Mouse (Mus musculus) heart, postnatal 0 days (tissue): ENCODE measurements around the gene Mb21d2. TPM values are rescaled to one million over a fixed set of nuclear protein-coding genes. Genes with fewer than 3 reads are reported as not detected.
A peak's percentile ranks its signal among the peaks of the same experiment; 100 is the strongest.

Experiments
- ATAC-seq: fragments of 200-750 bp; cut with Nextera tagmentation; 2 replicates; pipeline ENCODE4 v1.8.0; 2017; ENCODE audit warnings: low read depth, moderate number of reproducible peaks, moderate library complexity; ENCODE audit not compliant: insufficient read depth
- DNase-seq: peaks from one replicate; pipeline ENCODE4 v3.0.0-alpha.2; 2016; ENCODE audit warnings: low spot score
- H3K27ac ChIP-seq: fragments of 300-500 bp; sonication (generic); 2 replicates; pipeline ENCODE4 v1.5.1; 2014; ENCODE audit warnings: low read depth, mild to moderate bottlenecking
- H3K27me3 ChIP-seq: fragments of 300-500 bp; sonication (generic); 2 replicates; pipeline ENCODE4 v1.6.1; 2014; ENCODE audit warnings: low read length, mixed read lengths; ENCODE audit not compliant: control insufficient read depth, insufficient read depth
- H3K36me3 ChIP-seq: fragments of 300-500 bp; sonication (generic); replicated peaks from 2 replicates; pipeline ENCODE4 v1.6.1; 2014; ENCODE audit warnings: low read length, mixed read lengths; ENCODE audit not compliant: control insufficient read depth, insufficient read depth
- H3K4me1 ChIP-seq: fragments of 300-500 bp; sonication (generic); 2 replicates; pipeline ENCODE4 v1.6.1; 2014; ENCODE audit warnings: antibody characterized with exemption; ENCODE audit not compliant: control insufficient read depth, insufficient read depth
- H3K4me2 ChIP-seq: fragments of 300-500 bp; sonication (generic); 2 replicates; pipeline ENCODE4 v1.6.1; 2014; ENCODE audit warnings: low read depth, mild to moderate bottlenecking, low read length, moderate library complexity
- H3K4me3 ChIP-seq: fragments of 300-500 bp; sonication (generic); 2 replicates; pipeline ENCODE4 v1.5.1; 2014; ENCODE audit warnings: low read depth, low read length
- H3K9ac ChIP-seq: fragments of 300-500 bp; sonication (generic); replicated peaks from 2 replicates; pipeline ENCODE4 v1.6.1; 2014; ENCODE audit warnings: low read depth, low read length, mixed read lengths
- H3K9me3 ChIP-seq: fragments of 300-500 bp; sonication (generic); replicated peaks from 2 replicates; pipeline ENCODE4 v1.6.1; 2016; ENCODE audit warnings: low read length; ENCODE audit not compliant: control insufficient read depth
- CTCF ChIP-seq: IDR thresholded peaks from 2 replicates; pipeline ENCODE4 v1.5.1; 2016; ENCODE audit warnings: antibody characterized with exemption, control low read depth, low read depth
- EP300 ChIP-seq: IDR thresholded peaks from 2 replicates; pipeline ENCODE4 v1.6.1; 2016; ENCODE audit warnings: antibody characterized with exemption, low read depth
- WGBS: fragments of 180-500 bp; shearing (Covaris S2); extraction: QIAGEN DNeasy Blood & Tissue Kit; methylation state at CpG from one replicate; pipeline ENCODE4 v1.1.7; 2014; 5-methylcytosine and 5-hydroxymethylcytosine counted together
- polyA plus RNA-seq: library from polyadenylated mRNA; unstranded; fragments of >200 nt; fragmentation: Nextera tagmentation; extraction: Ambion mirVana; gene quantifications from 2 replicates; pipeline ENCODE4 v1.2.1, GENCODE M21; 2015
- total RNA-seq: library from RNA; depleted of rRNA; stranded (reverse); fragments of >200 nt; gene quantifications from 2 replicates; pipeline ENCODE4 v1.2.3, GENCODE M21; 2014; ENCODE audit warnings: low replicate concordance; rRNA removed

Mb21d2 gene
- total RNA-seq, result 8.5 and 15.6 TPM in 2 replicates
- polyA plus RNA-seq, result 1.9 and 2.0 TPM in 2 replicates

- whole genome bisulfite sequencing, result under 1% methylated on average over 71 of the region's 73 CpGs
- Histone ChIP-seq H3K4me3 (peak within 1 kb of the TSS; percentile 86), H3K27me3 (no peaks in the 10 kb centered on the region), H3K4me1 (peaks cover 8% of the 10 kb centered on the region), H3K36me3 (no peaks in the 10 kb centered on the region), H3K9ac (peak within 1 kb of the TSS; percentile 84), H3K27ac (peak within 1 kb of the TSS; percentile 88), H3K9me3 (no peaks in the 10 kb centered on the region), H3K4me2 (peak within 1 kb of the TSS; percentile 88)
- no peak for TF ChIP-seq EP300
- TF ChIP-seq CTCF, result no peak
- ATAC-seq (peak; percentile 62), DNase-seq (peak; percentile 28)
Measured at GRCm38 (mm10) chr16:28928815-28929685, at the start of gene Mb21d2. TSS of gene Mb21d2 (minus strand) at chr16:28929673.

DNA sequence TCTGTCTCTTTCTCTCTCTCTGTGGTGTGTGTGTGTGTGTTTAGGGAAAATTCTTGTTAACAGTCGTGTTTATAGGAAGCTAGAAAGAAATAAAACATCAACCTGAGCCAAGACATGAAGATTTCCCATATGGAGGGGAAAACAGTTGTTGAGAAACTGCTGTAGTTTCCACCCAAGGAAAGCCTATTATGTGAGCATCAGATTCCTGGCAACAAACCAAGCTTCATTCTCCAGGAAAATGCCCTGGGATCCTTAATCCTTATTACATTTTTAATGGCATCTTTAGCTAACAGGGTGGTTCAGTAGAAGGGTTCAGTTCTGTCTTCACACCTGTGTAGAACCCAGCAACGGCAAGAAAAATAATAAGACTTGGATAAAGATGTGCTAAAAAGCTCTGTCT is 36.8 kb upstream of the Mb21d2 start:
- no peaks in the 10 kb centered on the region for H3K36me3 ChIP-seq
- H3K4me1 ChIP-seq, result no peaks in the 10 kb centered on the region
- no peaks in the 10 kb centered on the region for H3K27me3 ChIP-seq
- no peak for DNase-seq
- no peak overlapping the region for H3K9ac ChIP-seq
- no peak overlapping the region for H3K27ac ChIP-seq
- no peak for TF ChIP-seq CTCF
- TF ChIP-seq EP300, result no peak
- WGBS, result 63% methylated on average over 2 of the region's 2 CpGs
- no peaks in the 10 kb centered on the region for H3K9me3 ChIP-seq
- H3K4me3 ChIP-seq, result no peak overlapping the region
- no peak for ATAC-seq
- no peak overlapping the region for H3K4me2 ChIP-seq

GRCm38 (mm10) chr16:28964048-28964447 is 34.6 kb upstream of the Mb21d2 start:
- Histone ChIP-seq H3K36me3 (no peaks in the 10 kb centered on the region), H3K4me1 (no peaks in the 10 kb centered on the region), H3K9ac (no peak overlapping the region), H3K9me3 (no peaks in the 10 kb centered on the region), H3K27me3 (no peaks in the 10 kb centered on the region), H3K4me2 (no peak overlapping the region), H3K27ac (no peak overlapping the region), H3K4me3 (no peak overlapping the region)
- ATAC-seq (no peak), DNase-seq (no peak)
- TF ChIP-seq EP300, result no peak
- no peak for TF ChIP-seq CTCF
- WGBS, result 58% methylated on average over 4 of the region's 4 CpGs

DNA sequence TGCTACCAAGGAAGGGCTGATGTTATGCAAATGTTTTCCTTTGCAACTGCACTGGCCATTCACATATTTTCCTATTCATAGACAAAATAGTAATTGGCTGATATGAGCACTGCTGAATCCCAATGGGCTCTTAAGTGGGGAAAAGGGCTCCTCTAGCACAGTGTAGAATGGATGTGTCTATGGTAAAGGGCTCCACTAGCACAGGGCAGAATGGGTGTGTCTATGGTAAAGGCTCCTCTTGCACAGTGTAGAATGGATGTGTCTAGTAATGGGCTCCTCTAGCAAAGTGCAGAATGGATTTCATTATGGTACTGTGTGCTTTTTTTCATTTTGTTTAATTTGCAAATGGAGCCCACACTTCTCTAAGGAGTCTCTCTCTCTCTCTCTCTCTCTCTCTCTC is 33.5 kb upstream of the Mb21d2 start:
- no peak overlapping the region for H3K9ac ChIP-seq
- no peaks in the 10 kb centered on the region for H3K36me3 ChIP-seq
- H3K9me3 ChIP-seq, result no peaks in the 10 kb centered on the region
- no peaks in the 10 kb centered on the region for H3K27me3 ChIP-seq
- TF ChIP-seq EP300, result no peak
- no peak for TF ChIP-seq CTCF
- H3K4me1 ChIP-seq, result no peaks in the 10 kb centered on the region
- H3K4me3 ChIP-seq, result no peak overlapping the region
- H3K4me2 ChIP-seq, result no peak overlapping the region
- ATAC-seq (no peak), DNase-seq (no peak)
- no peak overlapping the region for H3K27ac ChIP-seq

- no peak overlapping the region for H3K9ac ChIP-seq
- DNase-seq, result no peak
- WGBS, result 72% methylated on average over 5 of the region's 5 CpGs
Measured at GRCm38 (mm10) chr16:28949810-28950209, 20.3 kb upstream of the Mb21d2 start.

More at GRCm38 (mm10) chr16:28949810-28950209, 20.3 kb upstream of the Mb21d2 start:
- Histone ChIP-seq H3K4me3 (no peak overlapping the region), H3K4me1 (no peaks in the 10 kb centered on the region), H3K27ac (no peak overlapping the region), H3K9me3 (no peaks in the 10 kb centered on the region), H3K36me3 (no peaks in the 10 kb centered on the region), H3K4me2 (no peak overlapping the region), H3K27me3 (no peaks in the 10 kb centered on the region)
- TF ChIP-seq EP300 (no peak), CTCF (no peak)
- ATAC-seq, result no peak
